Mouse (Mus musculus) layer of hippocampus, postnatal 14 days (tissue): ENCODE measurements around the gene Neurog1. TPM values are rescaled to one million over a fixed set of nuclear protein-coding genes. Genes with fewer than 3 reads are reported as not detected.

Experiments
- DNase-seq, 2 experiments: peaks; one replicate each; pipeline ENCODE4 v3.0.0; 2021 to 2022; ENCODE audit warnings: low spot score in 2 of 2, mixed read lengths in 1 of 2
- total RNA-seq, 2 experiments: library from RNA; stranded (reverse); gene quantifications; 2 replicates each; pipeline ENCODE4 v1.2.3; 2021

Neurog1 gene
- total RNA-seq, 2 experiments from 2014 or later: not detected

DNA sequence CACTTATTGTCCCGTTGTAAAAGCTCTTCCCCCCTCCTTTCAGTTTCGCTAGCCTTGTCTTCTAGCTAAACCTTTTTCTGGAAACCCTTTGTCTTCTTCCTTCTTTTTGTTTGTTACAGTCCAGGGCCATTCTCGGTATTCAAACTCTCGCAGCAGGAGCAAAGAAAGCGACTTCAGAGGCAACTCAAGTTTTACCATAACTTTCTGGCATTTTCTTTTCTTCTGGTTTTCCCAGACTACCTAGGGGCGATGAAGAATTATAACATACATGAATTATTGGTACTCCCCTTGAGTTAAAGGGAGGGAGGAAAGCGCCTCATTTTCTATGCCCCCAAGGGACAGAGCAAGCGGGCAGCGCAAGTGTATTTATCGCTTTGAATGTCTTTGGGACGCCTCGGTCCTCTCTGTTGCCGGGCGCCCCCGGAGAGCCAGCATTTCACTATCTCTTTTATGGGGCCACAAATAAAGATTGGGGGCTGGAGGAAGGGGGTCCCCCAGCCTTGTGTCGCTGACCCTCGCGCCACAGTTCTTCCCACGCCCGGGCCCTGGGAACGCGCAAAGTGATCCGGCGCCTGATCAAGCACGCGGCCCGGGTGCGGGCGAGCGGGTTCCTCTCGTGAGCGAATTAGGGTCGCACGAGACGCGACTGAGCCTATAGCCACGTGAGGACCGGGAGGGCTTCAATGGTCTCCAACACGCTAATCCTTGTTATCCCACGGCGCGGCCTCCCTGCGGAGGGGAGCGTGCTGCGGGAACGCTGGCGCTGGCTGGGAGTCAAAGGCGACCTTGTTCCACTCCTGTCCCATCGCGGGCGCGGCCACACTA is 6.4 kb upstream of the Neurog1 start:
- no peak for DNase-seq

DNA sequence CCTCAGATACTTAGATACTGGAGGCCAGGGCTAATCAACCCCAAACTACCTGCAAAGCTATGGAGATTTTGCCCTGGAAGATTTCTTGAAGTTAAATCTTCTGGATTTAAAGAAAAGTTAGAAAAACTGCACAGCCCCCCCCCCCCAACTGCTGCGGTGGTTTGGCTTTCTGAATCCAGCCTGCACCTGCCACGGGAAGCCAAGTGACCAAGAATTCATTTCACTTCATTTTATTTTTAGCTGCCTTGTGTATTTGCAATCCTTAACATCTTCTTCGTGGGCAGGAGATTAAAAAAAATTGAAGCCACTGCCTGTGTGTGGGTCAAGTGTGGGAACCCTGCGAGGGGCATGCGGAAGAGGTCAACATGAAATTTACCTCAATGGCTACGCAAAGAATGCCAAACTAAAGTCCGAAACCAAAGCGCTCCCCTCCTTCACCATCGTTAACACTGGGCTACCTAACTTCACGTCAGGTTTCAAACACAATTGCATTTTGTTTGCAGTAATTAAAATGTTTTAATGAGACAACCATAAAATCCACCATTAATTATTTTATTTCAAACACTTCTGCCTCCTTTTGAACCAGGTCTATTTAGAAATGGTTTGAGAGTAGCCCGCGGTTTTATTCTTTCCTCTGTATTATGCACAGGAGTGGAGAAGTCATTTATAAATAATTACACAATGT is 5.6 kb upstream of the Neurog1 start:
- DNase-seq: no peak

DNA sequence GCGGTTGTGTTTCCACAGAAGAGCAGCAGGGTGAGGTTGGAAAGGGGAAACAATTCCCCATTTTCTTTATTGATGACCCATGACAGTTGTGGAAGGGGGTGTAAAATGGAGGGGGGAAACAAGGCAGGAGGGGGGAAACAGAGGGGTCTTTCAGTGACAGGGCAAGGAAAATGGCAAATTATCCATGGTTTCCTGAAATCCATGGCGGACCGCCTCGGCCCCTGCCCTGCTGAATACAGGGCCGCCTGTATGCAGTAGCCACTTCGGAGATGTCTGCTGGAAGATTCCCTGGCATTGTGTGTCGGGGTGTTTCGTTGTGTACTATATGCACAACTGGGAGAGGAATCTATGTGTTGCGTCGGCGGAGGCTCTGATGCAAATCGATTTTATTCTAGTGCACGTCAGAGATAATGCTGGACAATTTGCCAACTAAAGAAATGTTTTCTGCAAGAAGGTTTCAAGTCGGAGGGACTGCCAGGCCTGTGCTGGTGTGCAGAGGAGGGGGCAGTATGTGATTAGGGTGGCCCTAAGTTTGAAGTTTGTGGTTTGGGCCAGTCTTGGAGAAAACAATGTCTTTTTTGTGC is 4.8 kb upstream of the Neurog1 start:
- no peak for DNase-seq

DNA sequence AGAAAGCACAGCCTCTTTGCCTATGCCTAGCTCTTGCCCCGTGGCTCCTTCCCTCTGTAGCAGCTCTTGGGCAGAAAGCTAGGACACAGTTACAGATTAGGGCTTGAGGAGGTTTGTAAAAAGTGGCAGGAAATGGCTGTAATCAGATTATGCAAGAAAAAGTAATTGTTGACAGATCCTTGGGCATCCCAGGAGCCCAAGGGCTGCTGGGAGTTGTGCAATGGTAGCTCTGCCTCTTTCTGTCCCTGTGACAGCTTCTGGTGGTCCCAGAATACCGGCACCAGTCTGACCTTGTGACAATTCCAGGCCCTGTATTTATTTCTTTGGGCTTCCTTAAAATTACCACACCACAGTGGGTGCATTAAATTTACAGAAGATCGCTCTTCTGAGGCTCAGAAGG is 1.4 kb upstream of the Neurog1 start:
- DNase-seq: no peak

DNA sequence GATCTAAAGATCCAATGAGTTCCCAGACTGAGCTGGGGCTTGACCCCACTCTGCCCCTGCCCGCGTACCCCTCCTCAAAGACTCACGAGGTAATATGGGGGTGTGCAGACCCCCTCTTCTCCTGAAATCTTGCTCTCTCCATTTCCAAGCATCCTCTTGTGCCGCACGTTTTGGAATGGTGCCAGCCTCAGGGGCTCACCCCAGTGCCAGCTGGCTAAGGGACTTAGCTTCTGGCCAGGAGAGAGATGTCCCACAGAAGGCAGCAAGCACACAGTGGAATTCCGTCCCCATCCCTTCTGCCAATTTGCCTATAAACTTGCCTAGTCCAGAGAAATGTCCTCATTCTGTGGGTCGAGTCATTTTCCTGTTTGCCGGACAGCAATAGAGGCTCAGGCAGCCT is 820 bp upstream of the Neurog1 start:
- DNase-seq: peak in 1 of 2 experiments; percentile 38

DNA sequence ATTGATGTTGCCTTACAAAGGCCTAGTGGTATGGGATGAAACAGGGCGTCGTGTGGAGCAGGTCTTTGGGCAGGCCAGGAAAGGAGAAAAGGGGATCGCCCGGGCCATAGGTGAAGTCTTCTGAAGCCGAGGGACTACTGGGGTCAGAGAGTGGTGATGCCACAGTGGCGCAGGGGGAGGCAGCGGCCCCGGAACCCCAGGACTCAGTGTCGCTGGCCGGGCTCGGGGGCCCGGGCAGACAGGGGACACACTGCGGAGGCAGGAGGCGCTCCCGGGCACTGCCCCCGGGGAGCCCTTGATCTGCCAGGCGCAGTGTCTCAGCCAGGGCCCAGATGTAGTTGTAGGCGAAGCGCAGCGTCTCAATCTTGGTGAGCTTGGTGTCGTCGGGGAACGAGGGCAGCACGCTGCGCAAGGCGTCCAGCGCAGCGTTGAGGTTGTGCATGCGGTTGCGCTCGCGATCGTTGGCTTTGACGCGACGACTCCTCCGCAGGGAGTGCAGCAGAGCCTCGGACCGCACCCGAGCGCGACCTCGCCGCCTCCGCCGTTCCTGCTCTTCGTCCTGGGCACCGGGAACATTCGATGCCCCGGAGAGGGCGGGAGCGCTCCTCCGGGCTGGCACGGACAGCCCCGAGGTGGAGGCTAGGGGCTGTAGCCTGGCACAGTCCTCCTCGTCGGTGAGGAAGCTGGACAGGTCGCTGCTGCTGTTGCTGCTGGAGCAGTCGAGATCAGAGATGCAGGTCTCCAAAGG is 613 bp downstream of the Neurog1 start:
- DNase-seq: no peak

DNA sequence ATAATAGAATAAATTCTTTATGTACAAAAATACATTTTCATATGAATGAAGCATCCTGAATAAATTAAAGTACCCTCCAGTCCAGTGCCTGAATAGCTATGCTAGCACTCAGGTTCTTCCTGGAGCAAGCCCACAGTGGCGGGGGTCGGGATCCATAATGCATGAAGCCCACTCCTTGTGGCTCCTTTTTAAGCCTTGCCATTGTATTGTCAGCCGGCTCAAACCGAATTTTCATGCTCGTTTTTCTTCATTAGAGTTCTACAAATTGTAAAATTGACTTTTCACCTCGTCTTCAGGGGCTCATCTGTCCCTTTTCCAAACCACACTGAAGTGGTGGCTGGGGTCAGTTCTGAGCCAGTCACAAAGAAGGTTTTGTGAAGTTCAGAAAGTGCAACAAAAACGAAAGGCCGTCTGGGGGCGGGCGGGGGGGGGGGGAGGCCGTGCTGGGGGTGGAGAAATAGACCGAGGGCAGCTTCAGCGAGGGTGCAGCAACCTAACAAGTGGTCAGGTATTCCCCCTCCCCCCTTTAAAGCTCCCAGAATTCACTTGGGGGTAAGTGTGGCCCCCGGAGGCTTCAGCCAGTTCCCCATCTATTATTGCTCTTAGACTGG is 1.3 kb downstream of the Neurog1 start:
- no peak for DNase-seq

DNA sequence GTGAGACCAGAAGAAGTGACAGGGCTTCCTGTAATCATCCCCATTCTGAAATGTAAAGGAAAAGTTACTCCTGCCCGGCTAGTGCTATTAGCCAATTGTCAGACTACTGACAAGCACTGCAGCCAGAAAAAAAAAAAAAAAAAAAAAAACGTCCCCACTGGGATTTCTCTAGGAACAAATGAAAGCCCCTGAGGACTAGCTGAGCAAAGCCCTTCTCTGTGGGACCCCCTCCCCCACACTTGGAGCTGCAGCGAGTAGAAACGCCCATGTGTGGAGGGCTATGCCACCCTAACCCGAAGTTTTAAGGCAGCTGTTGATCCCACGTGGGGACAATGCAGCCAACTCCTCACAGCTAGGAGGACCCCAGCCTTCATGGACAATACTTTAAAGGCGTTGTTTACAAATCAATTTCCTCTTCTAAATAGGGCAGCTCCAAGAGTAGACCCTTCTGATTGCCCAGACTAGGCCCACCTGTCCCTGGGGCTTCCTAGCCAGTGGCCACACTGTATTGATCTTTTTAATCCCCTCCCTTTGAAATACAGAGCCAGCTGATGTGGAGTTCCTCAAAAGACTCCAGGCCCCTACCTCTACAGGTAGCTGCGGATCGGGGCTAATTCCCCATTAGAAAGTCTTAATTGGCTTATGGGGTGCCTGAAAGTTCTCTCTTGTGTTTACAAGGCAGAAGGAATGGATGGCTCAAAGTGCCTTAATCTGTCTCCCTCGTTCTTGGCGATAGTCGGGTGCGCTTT is 2.2 kb downstream of the Neurog1 start:
- DNase-seq: no peak

DNA sequence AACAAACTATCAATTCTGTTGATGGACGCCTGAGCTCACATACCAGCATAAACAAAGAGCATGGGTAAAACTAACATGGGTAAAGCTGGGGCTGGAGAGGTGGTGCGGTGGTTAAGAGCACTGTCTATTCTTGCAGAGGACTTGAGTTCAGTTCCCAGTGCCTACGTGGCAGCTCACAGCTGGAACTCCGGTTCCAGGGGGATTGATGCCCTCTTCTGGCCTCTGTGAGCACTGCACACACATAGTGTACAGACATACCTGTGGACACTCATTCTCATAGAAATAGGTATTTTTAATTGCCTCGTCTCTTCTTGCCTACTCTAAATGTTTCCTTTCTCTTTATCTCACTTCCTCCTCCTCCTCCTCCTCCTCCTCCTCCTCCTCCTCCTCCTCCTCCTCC is 8.9 kb downstream of the Neurog1 start:
- DNase-seq: no peak

DNA sequence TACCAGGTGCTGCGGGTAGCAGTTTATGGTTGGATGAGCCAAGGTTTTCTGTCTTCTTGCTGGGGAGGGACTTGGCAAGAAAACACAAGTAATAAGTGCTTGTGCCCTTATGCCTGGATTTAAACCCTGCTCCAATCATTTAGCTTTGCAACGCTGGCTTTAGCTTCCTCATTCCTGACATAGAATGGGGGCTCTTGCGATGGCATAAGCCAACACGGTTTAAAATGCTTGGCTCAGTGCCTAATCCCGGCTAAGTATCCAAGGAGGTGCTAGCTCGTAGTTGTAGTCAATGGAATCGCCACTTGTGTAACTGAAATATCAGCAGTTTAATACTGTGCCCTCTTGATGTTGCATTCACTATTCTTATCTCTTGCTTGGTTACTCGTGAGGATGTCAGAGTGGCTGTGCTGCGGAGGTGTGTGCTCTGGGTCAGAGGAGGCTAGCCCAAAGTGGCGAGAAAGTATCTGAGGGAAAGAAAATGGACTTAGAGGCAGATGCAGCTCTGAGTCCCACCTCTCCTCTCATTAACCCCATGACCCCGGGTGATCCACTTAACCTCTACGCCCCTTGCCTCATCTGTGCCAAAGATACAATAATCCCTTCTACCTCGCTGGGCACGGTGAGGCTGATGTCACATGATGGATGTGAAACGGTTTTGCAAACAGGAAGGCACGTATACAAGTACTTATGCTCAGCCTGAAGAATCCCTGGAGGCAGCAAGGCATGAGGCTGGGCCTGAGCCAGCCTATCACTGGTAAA is 11.8 kb downstream of the Neurog1 start:
- no peak for DNase-seq

DNA sequence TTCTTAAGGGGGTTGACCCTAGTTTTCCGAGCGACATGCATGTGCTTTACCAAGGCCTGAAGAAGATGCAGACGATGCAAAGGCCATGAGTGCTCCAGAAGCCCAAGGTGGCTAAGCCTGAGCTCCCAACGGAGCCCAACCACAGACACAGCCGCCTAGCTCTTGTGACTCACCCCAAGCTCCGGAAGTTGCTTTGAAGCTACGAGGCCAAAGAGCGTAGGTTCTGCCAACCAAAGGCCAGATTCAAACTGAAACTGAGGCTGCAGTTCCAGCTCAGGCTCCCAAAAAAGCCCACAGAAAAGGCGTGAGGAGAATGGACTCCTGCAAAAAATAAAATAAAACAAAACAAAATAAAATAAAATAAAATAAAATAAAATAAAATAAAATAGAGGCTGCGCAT is 14.1 kb downstream of the Neurog1 start:
- no peak for DNase-seq

DNA sequence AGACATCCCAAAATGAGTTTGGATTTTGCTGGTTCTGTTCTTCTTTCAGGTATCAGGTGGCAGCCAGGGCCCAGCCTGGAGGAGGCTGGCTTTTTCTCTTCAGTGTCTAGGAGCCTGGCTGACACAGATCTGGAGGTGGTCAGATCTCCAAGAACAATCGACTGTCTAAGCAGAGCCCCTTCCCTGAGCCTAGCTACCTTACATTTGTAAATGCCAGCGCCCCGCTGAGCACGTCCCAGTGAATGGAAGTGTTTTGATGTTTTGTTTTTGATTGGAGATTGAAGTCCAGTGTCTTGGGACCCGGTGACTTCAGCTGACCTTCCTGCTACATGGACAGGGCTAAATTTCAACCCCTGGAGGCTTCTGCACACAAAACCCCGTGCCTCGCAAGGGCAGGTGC is 15.8 kb downstream of the Neurog1 start:
- DNase-seq: no peak

DNA sequence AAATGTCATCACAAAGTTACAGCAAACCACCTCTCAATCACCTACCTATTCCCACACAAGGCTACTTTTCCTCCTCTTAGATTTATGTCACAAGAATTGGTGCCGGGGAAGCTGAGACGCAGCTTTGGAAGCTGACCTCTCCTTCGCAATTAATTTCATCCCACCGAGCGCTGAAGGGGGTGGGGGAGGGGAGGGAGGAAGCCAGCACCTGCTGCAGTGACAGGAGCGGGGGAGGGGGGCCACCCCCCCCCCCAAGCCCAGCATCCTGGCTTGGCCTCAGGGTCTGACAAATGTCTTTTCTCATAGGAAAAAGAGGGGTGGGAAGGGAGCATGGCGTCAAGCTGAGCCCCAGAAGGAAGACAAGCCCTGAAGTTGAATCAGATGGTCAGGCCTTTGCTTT is 23.2 kb downstream of the Neurog1 start:
- DNase-seq: no peak

DNA sequence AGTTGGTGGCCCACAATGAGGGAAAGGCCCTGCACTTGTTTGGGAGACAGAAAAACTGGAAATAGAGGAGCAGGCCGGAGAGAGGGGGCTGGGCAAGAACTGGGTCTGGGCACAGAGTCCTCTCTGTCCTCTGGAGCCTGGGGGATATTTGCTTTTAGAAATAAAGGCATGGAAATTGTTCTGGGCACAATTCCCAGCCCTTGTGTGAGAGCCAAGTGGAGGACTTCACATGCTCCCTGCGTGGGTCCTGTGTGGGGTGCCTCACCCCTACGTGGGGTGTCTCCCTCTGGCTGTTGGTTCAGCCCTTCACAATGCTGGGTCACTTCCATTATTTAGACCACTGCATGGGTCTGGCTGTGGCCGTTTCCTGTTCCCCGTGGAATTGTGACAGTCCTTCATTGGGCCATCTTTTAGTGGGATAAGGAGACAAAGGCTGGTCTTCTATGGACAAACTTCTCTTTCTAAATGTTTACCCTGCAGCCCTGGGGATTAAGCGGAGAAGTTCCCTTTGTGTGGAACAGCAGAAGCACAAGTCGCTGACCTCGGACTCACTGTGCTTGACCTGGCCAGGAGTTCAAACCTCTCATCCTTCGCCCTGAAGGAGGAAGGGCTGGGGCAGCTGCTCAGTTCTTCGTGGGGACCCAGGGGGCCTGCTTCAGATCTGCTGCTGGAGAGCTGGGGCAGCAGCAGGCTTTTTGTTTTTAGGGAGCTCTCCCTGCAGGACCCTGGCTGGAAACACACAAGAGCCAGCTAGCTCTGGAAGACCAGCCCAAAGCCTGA is 25.6 kb downstream of the Neurog1 start:
- DNase-seq: peak; percentile 57 to 80

DNA sequence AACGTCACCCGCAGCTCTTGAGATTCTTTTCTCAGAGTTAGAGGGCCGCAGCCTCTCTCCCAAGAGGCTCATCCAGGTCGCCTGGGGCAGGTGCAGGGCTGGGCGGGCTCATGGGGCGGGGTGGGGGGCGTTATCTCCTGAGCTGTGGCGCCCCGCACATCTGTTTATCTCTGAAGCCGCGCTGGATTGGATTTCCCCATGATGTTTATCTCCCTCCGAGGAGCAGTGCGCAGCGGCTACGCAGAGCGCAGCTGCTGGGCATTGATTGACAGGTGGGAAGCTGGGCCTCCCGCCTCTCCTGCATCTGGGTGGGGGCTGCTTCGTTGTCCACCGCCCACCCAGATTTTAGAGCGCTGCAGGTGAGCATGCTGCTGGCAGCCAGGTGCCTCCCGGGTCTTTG is 28.3 kb downstream of the Neurog1 start:
- DNase-seq: no peak

DNA sequence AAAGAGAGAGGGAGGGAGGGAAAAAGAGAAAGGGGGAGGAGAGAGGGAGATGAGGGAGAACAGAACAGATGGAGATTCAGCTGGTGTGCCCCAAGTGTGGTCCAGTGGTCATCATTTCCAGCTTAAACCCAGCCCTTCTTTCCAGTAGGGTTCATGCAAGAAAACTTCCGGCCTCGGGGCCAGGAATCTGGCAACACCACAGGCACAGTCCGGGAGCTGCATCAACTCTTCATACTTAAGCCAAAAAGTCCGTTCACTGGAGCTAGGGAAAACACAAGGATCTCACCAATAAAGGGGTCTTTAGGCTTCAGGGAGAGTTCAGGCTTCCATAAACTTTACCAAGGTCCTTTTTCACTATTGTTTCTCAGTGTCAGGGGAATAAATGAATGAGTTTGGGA is 29.1 kb downstream of the Neurog1 start:
- DNase-seq: no peak

DNA sequence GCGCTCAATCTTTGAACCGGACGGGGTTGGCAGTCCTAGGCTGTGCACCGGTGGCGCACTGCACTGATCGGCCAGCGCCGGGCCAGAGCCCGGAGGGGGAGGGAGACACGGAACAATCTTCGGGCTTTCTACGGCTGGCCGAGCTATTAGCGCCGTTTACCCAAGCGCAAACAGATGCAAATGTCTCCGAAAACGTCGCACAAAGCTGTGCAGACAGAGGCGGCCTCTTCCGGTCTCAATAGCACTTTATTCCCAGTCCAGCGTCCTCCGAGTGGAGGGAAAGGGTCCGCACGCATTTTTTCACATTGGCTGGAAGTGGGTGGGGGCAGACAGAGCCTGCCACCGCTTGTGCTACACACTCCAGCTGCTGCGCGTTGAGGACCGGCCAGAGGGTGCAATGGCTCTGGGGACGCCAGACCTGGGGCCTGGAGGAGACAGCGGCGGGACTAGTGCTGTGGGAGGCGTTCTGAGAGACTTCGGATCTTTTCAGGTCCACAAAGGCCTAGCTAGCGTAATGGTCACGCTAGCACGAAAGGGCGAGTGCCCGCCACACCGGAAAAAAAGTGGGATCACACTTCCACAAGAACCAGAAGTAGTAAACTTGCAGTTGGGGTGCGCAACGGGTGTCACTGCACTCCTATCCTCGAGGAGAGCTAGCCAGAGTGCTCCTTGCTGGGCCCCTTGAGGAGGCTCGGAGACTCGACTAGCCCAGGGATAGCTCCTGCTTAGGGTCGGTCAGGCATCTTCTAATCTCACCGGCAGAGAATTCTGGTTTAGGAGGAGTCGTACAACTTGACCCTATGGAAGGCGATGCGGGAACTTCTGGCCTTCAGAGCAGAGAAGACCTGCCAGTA is 29.7 kb downstream of the Neurog1 start:
- DNase-seq: peak; percentile 34 to 62
